Mouse (Mus musculus) CH12.LX (cell line): Measurements from ENCODE around the gene Plxna2. TPM values are rescaled to one million over a fixed set of nuclear protein-coding genes. Genes with fewer than 3 reads are reported as not detected.

Experiments used
- DNase-seq: peaks from one replicate; pipeline ENCODE4 v3.0.0-alpha.2; 2013; ENCODE audit errors: extremely low read depth
- H3K27ac ChIP-seq: 2 replicates; pipeline ENCODE4 v1.5.1; 2012; ENCODE audit warnings: low read depth, mild to moderate bottlenecking, control low read depth, moderate library complexity; ENCODE audit not compliant: insufficient read depth
- H3K27me3 ChIP-seq: replicated peaks from 2 replicates; pipeline ENCODE3; 2012; ENCODE audit warnings: inconsistent platforms
- H3K36me3 ChIP-seq, 2 experiments: replicated peaks in 1 of 2; 2 replicates each; pipeline versions ENCODE3 to v1.6.1; 2012; ENCODE audit warnings: inconsistent platforms in 1 of 2, low read length in 1 of 2, mild to moderate bottlenecking in 1 of 2, mixed read lengths in 1 of 2, moderate library complexity in 1 of 2; ENCODE audit not compliant: control insufficient read depth in 1 of 2, insufficient read depth in 1 of 2
- H3K4me1 ChIP-seq, 2 experiments: 2 replicates each; pipeline ENCODE4 v1.6.1; 2012; ENCODE audit warnings: inconsistent platforms in 1 of 2, moderate library complexity in 1 of 2; ENCODE audit not compliant: insufficient read depth in 2 of 2, control insufficient read depth in 1 of 2
- H3K4me2 ChIP-seq: 2 replicates; pipeline ENCODE4 v1.6.1; 2012; ENCODE audit warnings: low read depth, mild to moderate bottlenecking, control low read depth; ENCODE audit not compliant: poor library complexity, insufficient read depth, severe bottlenecking
- H3K4me3 ChIP-seq, 3 experiments: fragments of 150-350 bp in 1 of 3; sonication (generic) in 1 of 3; replicated peaks in 1 of 3; 2 replicates each; pipeline versions ENCODE3 to v1.5.1; 2011 to 2012; ENCODE audit warnings: low read depth in 2 of 3, low read length in 2 of 3, mild to moderate bottlenecking in 2 of 3, moderate library complexity in 2 of 3, control low read depth in 1 of 3, improper control_type of control experiment in 1 of 3, inconsistent platforms in 1 of 3, mixed read lengths in 1 of 3; ENCODE audit not compliant: poor library complexity in 1 of 3
- H3K79me2 ChIP-seq: replicated peaks from 2 replicates; pipeline ENCODE4 v1.6.1; 2012; ENCODE audit warnings: mild to moderate bottlenecking, moderate library complexity; ENCODE audit not compliant: control insufficient read depth, poor library complexity, insufficient read depth, severe bottlenecking; ENCODE audit errors: extremely low read depth
- H3K9ac ChIP-seq: 2 replicates; pipeline ENCODE4 v1.6.1; 2012; ENCODE audit warnings: low read depth, mild to moderate bottlenecking, control low read depth, moderate library complexity; ENCODE audit not compliant: insufficient read depth
- H3K9me3 ChIP-seq: replicated peaks from 2 replicates; pipeline ENCODE3; 2012; ENCODE audit warnings: low read length, inconsistent platforms, mixed read lengths
- BHLHE40 ChIP-seq: IDR thresholded peaks from 2 replicates; pipeline ENCODE4 v1.6.1; 2011; ENCODE audit warnings: mild to moderate bottlenecking, low read depth, low read length, improper control_type of control experiment
- CHD2 ChIP-seq: IDR thresholded peaks from 2 replicates; pipeline ENCODE4 v1.6.1; 2011; ENCODE audit warnings: low read length, improper control_type of control experiment
- CTCF ChIP-seq, 2 experiments: IDR thresholded peaks in 1 of 2; conservative IDR thresholded peaks in 1 of 2; 2 replicates each; pipeline ENCODE4 v1.5.1; 2011 to 2012; ENCODE audit warnings: low read depth in 2 of 2, low read length in 2 of 2, improper control_type of control experiment in 1 of 2, inconsistent platforms in 1 of 2, mild to moderate bottlenecking in 1 of 2, moderate library complexity in 1 of 2
- E2F4 ChIP-seq: IDR thresholded peaks from 2 replicates; pipeline ENCODE4 v1.6.1; 2011; ENCODE audit warnings: low read depth, low read length, improper control_type of control experiment; ENCODE audit not compliant: insufficient replicate concordance
- EP300 ChIP-seq: IDR thresholded peaks from 2 replicates; pipeline ENCODE4 v1.6.1; 2011; ENCODE audit warnings: low read length, improper control_type of control experiment
- IRF4 ChIP-seq: IDR thresholded peaks from 2 replicates; pipeline ENCODE4 v1.6.1; 2014; ENCODE audit warnings: low read depth, mild to moderate bottlenecking, inconsistent platforms, low read length, improper control_type of control experiment
- JUN ChIP-seq: IDR thresholded peaks from 2 replicates; pipeline ENCODE4 v1.6.1; 2011; ENCODE audit warnings: low read depth, mild to moderate bottlenecking, low read length, improper control_type of control experiment, moderate library complexity; ENCODE audit not compliant: insufficient read depth
- JUND ChIP-seq: conservative IDR thresholded peaks from 2 replicates; pipeline ENCODE4 v1.6.1; 2011; ENCODE audit warnings: low read depth, low read length, improper control_type of control experiment
- KAT2A ChIP-seq: IDR thresholded peaks from 2 replicates; pipeline ENCODE4 v1.6.1; 2012; ENCODE audit warnings: low read length, improper control_type of control experiment, inconsistent platforms; ENCODE audit not compliant: insufficient replicate concordance
- MAFK ChIP-seq: IDR thresholded peaks from 2 replicates; pipeline ENCODE4 v1.6.1; 2011; ENCODE audit warnings: low read length, improper control_type of control experiment; ENCODE audit not compliant: insufficient replicate concordance
- MAZ ChIP-seq: IDR thresholded peaks from 2 replicates; pipeline ENCODE4 v1.6.1; 2012; ENCODE audit warnings: low read depth, mild to moderate bottlenecking, inconsistent platforms, low read length, improper control_type of control experiment, moderate library complexity
- MEF2A ChIP-seq: IDR thresholded peaks from 2 replicates; pipeline ENCODE4 v1.6.1; 2014; ENCODE audit warnings: low read depth, mild to moderate bottlenecking, inconsistent platforms, low read length, improper control_type of control experiment, borderline replicate concordance
- MXI1 ChIP-seq: IDR thresholded peaks from 2 replicates; pipeline ENCODE4 v1.6.1; 2011; ENCODE audit warnings: mild to moderate bottlenecking, low read depth, low read length, improper control_type of control experiment
- NELFE ChIP-seq: IDR thresholded peaks from 2 replicates; pipeline ENCODE4 v1.6.1; 2011; ENCODE audit warnings: low read depth, low read length, improper control_type of control experiment
- NRF1 ChIP-seq: IDR thresholded peaks from 2 replicates; pipeline ENCODE4 v1.6.1; 2014; ENCODE audit warnings: low read depth, mild to moderate bottlenecking, inconsistent platforms, low read length, improper control_type of control experiment, moderate library complexity
- PAX5 ChIP-seq: IDR thresholded peaks from 2 replicates; pipeline ENCODE4 v1.6.1; 2012; ENCODE audit warnings: low read length, inconsistent platforms, mixed read lengths
- POLR2A ChIP-seq: IDR thresholded peaks from 2 replicates; pipeline ENCODE4 v1.6.1; 2011; ENCODE audit warnings: low read depth, mild to moderate bottlenecking, improper control_type of control experiment, low read length
- SIN3A ChIP-seq: IDR thresholded peaks from 2 replicates; pipeline ENCODE4 v1.6.1; 2012; ENCODE audit warnings: low read length, improper control_type of control experiment, inconsistent platforms
- SMC3 ChIP-seq: IDR thresholded peaks from 2 replicates; pipeline ENCODE4 v1.6.1; 2011; ENCODE audit warnings: low read depth, low read length, improper control_type of control experiment
- TBP ChIP-seq: conservative IDR thresholded peaks from 2 replicates; pipeline ENCODE4 v1.6.1; 2011; ENCODE audit warnings: low read depth, low read length, improper control_type of control experiment
- TCF12 ChIP-seq: IDR thresholded peaks from 2 replicates; pipeline ENCODE4 v1.6.1; 2014; ENCODE audit warnings: low read depth, mild to moderate bottlenecking, inconsistent platforms, low read length, improper control_type of control experiment
- UBTF ChIP-seq: IDR thresholded peaks from 2 replicates; pipeline ENCODE4 v1.6.1; 2012; ENCODE audit warnings: low read depth, mild to moderate bottlenecking, inconsistent platforms, low read length, improper control_type of control experiment, moderate library complexity
- USF1 ChIP-seq: IDR thresholded peaks from 2 replicates; pipeline ENCODE4 v1.6.1; 2014; ENCODE audit warnings: low read depth, mild to moderate bottlenecking, inconsistent platforms, low read length, improper control_type of control experiment
- USF2 ChIP-seq: conservative IDR thresholded peaks from 2 replicates; pipeline ENCODE4 v1.6.1; 2011; ENCODE audit warnings: low read depth, low read length, improper control_type of control experiment
- ZKSCAN1 ChIP-seq: IDR thresholded peaks from 2 replicates; pipeline ENCODE4 v1.6.1; 2012; ENCODE audit warnings: low read depth, inconsistent platforms, low read length, improper control_type of control experiment, borderline replicate concordance
- ZNF384 ChIP-seq: IDR thresholded peaks from 2 replicates; pipeline ENCODE4 v1.6.1; 2012; ENCODE audit warnings: low read depth, low read length, improper control_type of control experiment, inconsistent platforms
- dilution Hi-C: fragments of 300-500 bp; cut with MboI; formaldehyde crosslinking; loops from 2 replicates; pipeline ENCODE4 v1.14.3; 2020; ENCODE audit warnings: low sequenced_read_pairs; ENCODE audit not compliant: extremely low pct_unique_long_range_greater_than_20kb, extremely low pct_ligation_motif_present
- in situ Hi-C: fragments of 300-500 bp; cut with MboI; formaldehyde crosslinking; loops from 3 replicates; pipeline ENCODE4 v1.14.3; 2019; ENCODE audit warnings: low sequenced_read_pairs, low pct_ligation_motif_present, low pct_unique_long_range_greater_than_20kb, mixed read lengths
- polyA plus RNA-seq: library from polyadenylated mRNA; unstranded; fragments of >175 nt; gene quantifications from 2 replicates; pipeline ENCODE4 v1.2.1, GENCODE M21; 2012; ENCODE audit warnings: low read depth; ENCODE audit not compliant: insufficient read length
- total RNA-seq, 2 experiments: library from RNA; depleted of rRNA; stranded (reverse); fragments of 300-350 nt in 1 of 2; fragments of >200 nt in 1 of 2; gene quantifications; 2 replicates each; pipeline ENCODE4 v1.2.3; 2012 to 2014

Gene Plxna2
- total and polyA plus RNA-seq, 3 experiments = 0.04 to 0.05 (median 0.04) TPM

GRCm38 (mm10) chr1:194782325-194782724, 164.3 kb downstream of the Plxna2 start (continued):
- TF ChIP-seq UBTF (no peak), PAX5 (no peak)

DNA sequence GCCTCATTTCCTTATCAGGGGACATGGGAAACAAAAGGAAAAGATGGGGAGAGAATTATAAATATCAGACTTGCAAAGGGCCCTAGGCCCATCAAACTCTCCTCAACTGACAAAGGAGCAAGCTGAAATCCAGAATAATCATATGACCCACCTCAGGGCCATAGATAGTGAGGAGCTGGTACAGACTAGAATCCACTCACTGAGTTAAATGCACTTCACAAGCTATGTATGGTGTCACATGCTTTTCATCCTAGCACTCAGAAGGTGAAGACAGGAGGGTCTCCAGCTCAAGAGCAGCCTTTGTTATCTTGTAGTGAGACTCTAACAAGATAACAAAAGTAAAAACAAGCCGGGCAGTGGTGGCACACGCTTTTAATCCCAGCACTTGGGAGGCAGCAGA, 169.6 kb downstream of the Plxna2 start:
- TF ChIP-seq PAX5 = no peak
- no peak for TF ChIP-seq CHD2
- no peak for TF ChIP-seq JUN
- no peak for TF ChIP-seq IRF4
- TF ChIP-seq CTCF (conservative IDR thresholded peaks at IDR 0.05 in 1 of 2, IDR thresholded peaks at IDR 0.05 in 1 of 2; ENCODE audit: low read depth in 2 of 2, low read length in 2 of 2) = no peak
- no peak for TF ChIP-seq MEF2A
- TF ChIP-seq NELFE = no peak
- no peak for TF ChIP-seq BHLHE40
- no peak for TF ChIP-seq JUND
- TF ChIP-seq MAZ = no peak
- TF ChIP-seq POLR2A = no peak
- no peak for TF ChIP-seq ZNF384
- TF ChIP-seq NRF1 = no peak
- TF ChIP-seq TBP = no peak
- TF ChIP-seq EP300 = no peak
- TF ChIP-seq ZKSCAN1 = no peak
- no peak for TF ChIP-seq MXI1
- no peak for TF ChIP-seq TCF12
- H3K4me3 ChIP-seq = no peak overlapping the region
- no peaks in the 10 kb centered on the region for H3K36me3 ChIP-seq
- H3K4me2 ChIP-seq = no peak overlapping the region
- no peaks in the 10 kb centered on the region for H3K27me3 ChIP-seq
- no peak for DNase-seq
- no peaks in the 10 kb centered on the region for H3K9me3 ChIP-seq
- dilution Hi-C loops = no loop called here
- H3K79me2 ChIP-seq = no peaks in the 10 kb centered on the region
- H3K27ac ChIP-seq = no peak overlapping the region
- in situ Hi-C loops = no loop called here
- H3K9ac ChIP-seq = no peak overlapping the region
- H3K4me1 ChIP-seq = no peaks in the 10 kb centered on the region

DNA sequence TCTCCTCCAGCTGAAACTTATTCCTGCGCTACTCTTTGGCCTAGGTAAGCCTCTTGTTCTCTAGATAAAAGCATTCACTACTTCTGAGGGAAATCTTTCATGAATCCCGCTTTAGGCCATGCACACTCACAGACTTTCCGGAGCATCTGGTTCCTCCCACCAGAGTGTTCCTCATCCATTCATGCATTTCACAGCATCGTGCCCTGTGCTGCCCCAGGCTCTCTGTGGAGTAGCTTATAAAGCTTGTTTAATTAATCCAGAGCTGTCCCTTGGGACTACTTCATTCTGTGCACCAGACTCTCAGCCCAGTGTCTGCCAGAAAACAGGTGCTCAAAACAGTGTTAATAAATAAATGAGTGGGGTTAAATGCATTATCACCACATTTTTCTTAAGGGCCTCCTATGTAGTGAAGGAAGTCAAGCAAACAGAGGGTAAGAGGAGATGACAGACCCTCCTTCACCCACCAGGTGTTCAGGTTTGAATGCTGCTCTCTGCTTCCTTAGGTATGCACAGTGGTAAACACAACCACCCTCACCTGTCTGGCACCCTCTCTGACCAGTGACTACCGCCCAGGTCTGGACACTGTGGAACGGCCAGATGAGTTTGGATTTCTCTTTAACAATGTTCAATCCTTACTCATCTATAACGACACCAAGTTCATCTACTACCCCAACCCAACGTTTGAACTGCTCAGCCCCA, 175.4 kb downstream of the Plxna2 start:
- in situ Hi-C loops (no loop called here), dilution Hi-C loops (no loop called here)
- Histone ChIP-seq H3K9me3 (no peaks in the 10 kb centered on the region), H3K9ac (no peak overlapping the region), H3K79me2 (no peaks in the 10 kb centered on the region), H3K27me3 (no peaks in the 10 kb centered on the region), H3K36me3 (no peaks in the 10 kb centered on the region), H3K4me1 (no peaks in the 10 kb centered on the region), H3K27ac (no peak overlapping the region), H3K4me2 (no peak overlapping the region), H3K4me3 (no peak overlapping the region)
- TF ChIP-seq POLR2A (no peak), MAZ (no peak), SMC3 (no peak), JUN (no peak), E2F4 (no peak), SIN3A (no peak), ZKSCAN1 (no peak), MAFK (no peak), KAT2A (no peak), USF1 (no peak), MEF2A (no peak), NELFE (no peak), USF2 (no peak), BHLHE40 (no peak)
- DNase-seq = no peak
